Mouse (Mus musculus) left cerebral cortex, adult 2 months (tissue): ENCODE measurements at regions not wholly inside any gene's neighbourhood (a gene's known extent, or its start where the extent isn't known, plus 50 kb on each side); places are given as distances from the start of the nearest gene placed in this dataset.

Experiments used
- DNase-seq, 2 experiments: peaks; one replicate each; pipeline ENCODE4 v3.0.0; 2021 to 2022; ENCODE audit warnings: low spot score in 2 of 2, mixed read lengths in 1 of 2; ENCODE audit errors: extremely low spot score in 1 of 2
- H3K27ac ChIP-seq: fragments of 200-600 bp; 2 replicates; pipeline ENCODE4 v1.8.1; 2022
- H3K4me3 ChIP-seq: fragments of 200-600 bp; 2 replicates; pipeline ENCODE4 v1.8.1; 2022
- CTCF ChIP-seq: fragments of 200-600 bp; IDR thresholded peaks from 2 replicates; pipeline ENCODE4 v1.8.1; 2022; ENCODE audit warnings: antibody characterized with exemption, mild to moderate bottlenecking, moderate library complexity
- intact Hi-C: fragments of 180-260 bp; cut with DNase I; formaldehyde crosslinking; loops from one replicate; pipeline ENCODE4 v1.15.1; 2025

- Histone ChIP-seq H3K4me3 (no peak overlapping the region), H3K27ac (no peak overlapping the region)
- TF ChIP-seq CTCF, result no peak
- DNase-seq, result no peak
- intact Hi-C loops, result no loop called here
Observed at GRCm38 (mm10) chr4:125212176-125212530, 84.5 kb upstream of the Zc3h12a start.

- no peak overlapping the region for H3K4me3 ChIP-seq
- no peak for TF ChIP-seq CTCF
- intact Hi-C loops, result no loop called here
- DNase-seq, result no peak
- no peak overlapping the region for H3K27ac ChIP-seq
Observed at GRCm38 (mm10) chr4:125211459-125212175, 84.0 kb upstream of the Zc3h12a start.

GRCm38 (mm10) chr4:125210719-125211118 lies 83.1 kb upstream of the Zc3h12a start:
- Histone ChIP-seq H3K4me3 (no peak overlapping the region), H3K27ac (no peak overlapping the region)
- TF ChIP-seq CTCF, result no peak
- intact Hi-C loops, result no loop called here
- no peak for DNase-seq

- DNase-seq, result no peak
- intact Hi-C loops, result no loop called here
- no peak overlapping the region for H3K4me3 ChIP-seq
- no peak for TF ChIP-seq CTCF
- no peak overlapping the region for H3K27ac ChIP-seq
Observed at GRCm38 (mm10) chr4:125208136-125208915, 80.7 kb upstream of the Zc3h12a start.

- DNase-seq, result no peak
- Histone ChIP-seq H3K27ac (no peak overlapping the region), H3K4me3 (no peak overlapping the region)
- intact Hi-C loops, result no loop called here
- no peak for TF ChIP-seq CTCF
Observed at GRCm38 (mm10) chr4:125203521-125203920, 75.9 kb upstream of the Zc3h12a start.

GRCm38 (mm10) chr4:125201638-125202325 lies 74.1 kb upstream of the Zc3h12a start:
- Histone ChIP-seq H3K27ac (no peak overlapping the region), H3K4me3 (no peak overlapping the region)
- no peak for DNase-seq
- intact Hi-C loops, result no loop called here
- TF ChIP-seq CTCF, result no peak

- Histone ChIP-seq H3K4me3 (no peak overlapping the region), H3K27ac (no peak overlapping the region)
- intact Hi-C loops, result no loop called here
- no peak for TF ChIP-seq CTCF
- DNase-seq, result no peak
Observed at GRCm38 (mm10) chr4:125200762-125201161, 73.1 kb upstream of the Zc3h12a start.

GRCm38 (mm10) chr4:125199281-125199680 lies 71.6 kb upstream of the Zc3h12a start:
- no peak overlapping the region for H3K4me3 ChIP-seq
- intact Hi-C loops, result no loop called here
- DNase-seq, result no peak
- no peak for TF ChIP-seq CTCF
- no peak overlapping the region for H3K27ac ChIP-seq

- no peak overlapping the region for H3K4me3 ChIP-seq
- H3K27ac ChIP-seq, result no peak overlapping the region
- intact Hi-C loops, result no loop called here
- DNase-seq, result no peak
- TF ChIP-seq CTCF, result no peak
Observed at GRCm38 (mm10) chr4:125195901-125196435, 68.3 kb upstream of the Zc3h12a start.

- Histone ChIP-seq H3K4me3 (no peak overlapping the region), H3K27ac (0 out of 2 replicates have a peak overlapping the region, but pooled peaks have one; percentile 15)
- intact Hi-C loops, result no loop called here
- DNase-seq, result no peak
- TF ChIP-seq CTCF, result no peak
Observed at GRCm38 (mm10) chr4:125194722-125195380, 67.2 kb upstream of the Zc3h12a start.

GRCm38 (mm10) chr4:125194298-125194697 lies 66.7 kb upstream of the Zc3h12a start:
- intact Hi-C loops, result no loop called here
- no peak for TF ChIP-seq CTCF
- Histone ChIP-seq H3K4me3 (no peak overlapping the region), H3K27ac (no peak overlapping the region)
- DNase-seq, result no peak
